Mouse (Mus musculus): ENCODE measurements at regions not wholly inside any gene's neighbourhood (a gene's known extent, or its start where the extent isn't known, plus 50 kb on each side); places are given as distances from the start of the nearest gene placed in this dataset.

GRCm38 (mm10) chr12:9133890-9134870 is 104.4 kb downstream of the Ttc32 start:
- Histone ChIP-seq H3K79me2 (replicated peaks; ENCODE audit: control insufficient read depth, insufficient read depth, low read length) (no peaks in the 10 kb centered on the region), H3K27me3 (ENCODE audit: control insufficient read depth, insufficient read depth, low read length) (no peaks in the 10 kb centered on the region), H3K9ac (ENCODE audit: low read depth, low read length) (no peak overlapping the region), H3K4me1 (ENCODE audit: control insufficient read depth, insufficient read depth, low read length) (peaks cover 5% of the 10 kb centered on the region), H3K4me3 (no peak overlapping the region), H3K27ac (no peak overlapping the region; the same call in 1 of the 2 replicates), H3K36me3 (ENCODE audit: control insufficient read depth, insufficient read depth, low read length) (peaks cover under 1% of the 10 kb centered on the region)
- peak in 1 of 2 experiments; percentile 17 for DNase-seq
- intact Hi-C loops (cut with DNase I) = loop anchor here (5.0 kb wide), 1 partner anchor 33 kb away; no protein-coding TSS in a partner anchor
- WGBS = 76% methylated on average over 7 of the region's 7 CpGs
- TF ChIP-seq CTCF (IDR thresholded peaks at IDR 0.05) (no peak), POLR2A (IDR thresholded peaks at IDR 0.05; ENCODE audit: insufficient read depth, low read depth, low read length) (no peak), EP300 (IDR thresholded peaks at IDR 0.05; ENCODE audit: insufficient read depth, low read depth, low read length) (no peak)

- no peak for DNase-seq
- Histone ChIP-seq H3K4me1 (ENCODE audit: control insufficient read depth, insufficient read depth, low read length) (no peaks in the 10 kb centered on the region), H3K27ac (no peak overlapping the region), H3K9ac (ENCODE audit: low read depth, low read length) (no peak overlapping the region), H3K36me3 (ENCODE audit: control insufficient read depth, insufficient read depth, low read length) (no peaks in the 10 kb centered on the region), H3K27me3 (ENCODE audit: control insufficient read depth, insufficient read depth, low read length) (no peaks in the 10 kb centered on the region), H3K79me2 (replicated peaks; ENCODE audit: control insufficient read depth, insufficient read depth, low read length) (no peaks in the 10 kb centered on the region), H3K4me3 (no peak overlapping the region)
- intact Hi-C loops (cut with DNase I) = no loop called here
- TF ChIP-seq CTCF (IDR thresholded peaks at IDR 0.05) (no peak), POLR2A (IDR thresholded peaks at IDR 0.05; ENCODE audit: insufficient read depth, low read depth, low read length) (no peak), EP300 (IDR thresholded peaks at IDR 0.05; ENCODE audit: insufficient read depth, low read depth, low read length) (no peak)
Observed at GRCm38 (mm10) chr12:9151001-9151400, 121.2 kb downstream of the Ttc32 start.

- no peak overlapping the region for H3K27ac ChIP-seq
- no peak for TF ChIP-seq EP300 (IDR thresholded peaks at IDR 0.05; ENCODE audit: insufficient read depth, low read depth, low read length)
- TF ChIP-seq POLR2A (IDR thresholded peaks at IDR 0.05; ENCODE audit: insufficient read depth, low read depth, low read length) = no peak
- TF ChIP-seq CTCF (IDR thresholded peaks at IDR 0.05) = no peak
- H3K4me1 ChIP-seq (ENCODE audit: control insufficient read depth, insufficient read depth, low read length) = no peaks in the 10 kb centered on the region
- H3K79me2 ChIP-seq (replicated peaks; ENCODE audit: control insufficient read depth, insufficient read depth, low read length) = no peaks in the 10 kb centered on the region
- 89% methylated on average over 1 of the region's 1 CpGs for WGBS
- H3K27me3 ChIP-seq (ENCODE audit: control insufficient read depth, insufficient read depth, low read length) = no peaks in the 10 kb centered on the region
- H3K4me3 ChIP-seq = no peak overlapping the region
- intact Hi-C loops (cut with DNase I) = no loop called here
- DNase-seq = no peak
- H3K9ac ChIP-seq (ENCODE audit: low read depth, low read length) = no peak overlapping the region
- H3K36me3 ChIP-seq (ENCODE audit: control insufficient read depth, insufficient read depth, low read length) = no peaks in the 10 kb centered on the region
Observed at GRCm38 (mm10) chr12:9151426-9151825, 121.6 kb downstream of the Ttc32 start.

GRCm38 (mm10) chr12:9154491-9154890 is 124.7 kb downstream of the Ttc32 start:
- no peaks in the 10 kb centered on the region for H3K4me1 ChIP-seq (ENCODE audit: control insufficient read depth, insufficient read depth, low read length)
- no peaks in the 10 kb centered on the region for H3K27me3 ChIP-seq (ENCODE audit: control insufficient read depth, insufficient read depth, low read length)
- no peak overlapping the region for H3K9ac ChIP-seq (ENCODE audit: low read depth, low read length)
- H3K27ac ChIP-seq = no peak overlapping the region
- intact Hi-C loops (cut with DNase I) = no loop called here
- DNase-seq = no peak
- no peak for TF ChIP-seq EP300 (IDR thresholded peaks at IDR 0.05; ENCODE audit: insufficient read depth, low read depth, low read length)
- no peak for TF ChIP-seq CTCF (IDR thresholded peaks at IDR 0.05)
- TF ChIP-seq POLR2A (IDR thresholded peaks at IDR 0.05; ENCODE audit: insufficient read depth, low read depth, low read length) = no peak
- H3K79me2 ChIP-seq (replicated peaks; ENCODE audit: control insufficient read depth, insufficient read depth, low read length) = no peaks in the 10 kb centered on the region
- 80% methylated on average over 2 of the region's 2 CpGs for WGBS
- no peak overlapping the region for H3K4me3 ChIP-seq
- no peaks in the 10 kb centered on the region for H3K36me3 ChIP-seq (ENCODE audit: control insufficient read depth, insufficient read depth, low read length)

DNA sequence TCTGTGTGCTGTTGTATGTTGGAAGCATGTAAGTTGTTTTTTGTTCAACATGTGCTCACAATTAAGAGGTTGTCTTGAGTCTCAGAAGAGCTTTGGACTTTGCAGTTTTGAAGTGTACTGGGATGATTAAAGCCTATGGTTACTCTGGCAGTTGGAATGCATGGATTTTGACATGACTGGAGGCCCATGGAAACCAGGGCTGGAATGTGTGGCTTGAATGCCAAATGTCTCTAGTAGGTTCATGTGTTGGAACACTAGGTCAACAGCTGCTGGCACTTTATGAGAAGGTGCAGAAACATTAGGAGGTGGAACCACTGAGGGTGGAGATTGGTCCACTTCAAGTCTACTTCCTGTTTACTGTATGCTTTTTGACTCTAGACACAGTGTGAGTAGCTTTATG is 127.0 kb downstream of the Ttc32 start:
- no peaks in the 10 kb centered on the region for H3K79me2 ChIP-seq (replicated peaks; ENCODE audit: control insufficient read depth, insufficient read depth, low read length)
- no peak overlapping the region for H3K4me3 ChIP-seq
- DNase-seq = no peak
- H3K9ac ChIP-seq (ENCODE audit: low read depth, low read length) = no peak overlapping the region
- intact Hi-C loops (cut with DNase I) = no loop called here
- no peaks in the 10 kb centered on the region for H3K36me3 ChIP-seq (ENCODE audit: control insufficient read depth, insufficient read depth, low read length)
- H3K27ac ChIP-seq = no peak overlapping the region
- no peak for TF ChIP-seq CTCF (IDR thresholded peaks at IDR 0.05)
- no peak for TF ChIP-seq EP300 (IDR thresholded peaks at IDR 0.05; ENCODE audit: insufficient read depth, low read depth, low read length)
- TF ChIP-seq POLR2A (IDR thresholded peaks at IDR 0.05; ENCODE audit: insufficient read depth, low read depth, low read length) = no peak
- H3K27me3 ChIP-seq (ENCODE audit: control insufficient read depth, insufficient read depth, low read length) = no peaks in the 10 kb centered on the region
- H3K4me1 ChIP-seq (ENCODE audit: control insufficient read depth, insufficient read depth, low read length) = no peaks in the 10 kb centered on the region

DNA sequence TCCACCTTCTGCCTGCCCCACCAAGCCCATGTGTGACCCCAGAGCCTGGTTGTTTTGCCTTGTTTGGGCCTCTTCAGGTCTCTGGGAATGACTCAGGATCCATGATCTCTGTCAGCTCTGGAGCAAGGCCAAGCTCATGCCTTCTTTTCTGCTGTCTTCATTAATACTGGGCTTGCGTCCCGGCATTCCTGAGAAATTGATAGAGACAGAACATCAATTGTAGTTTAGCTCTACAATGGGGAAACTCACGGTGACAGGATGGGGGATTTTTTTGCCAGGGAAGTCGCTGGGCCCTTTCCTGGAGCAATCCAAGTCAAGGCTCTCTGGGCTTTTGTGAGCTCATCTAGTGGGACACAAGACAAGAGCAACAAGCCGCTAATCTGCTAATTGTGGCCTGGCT is 129.0 kb downstream of the Ttc32 start:
- DNase-seq = no peak
- Histone ChIP-seq H3K4me1 (ENCODE audit: control insufficient read depth, insufficient read depth, low read length) (no peaks in the 10 kb centered on the region), H3K27me3 (ENCODE audit: control insufficient read depth, insufficient read depth, low read length) (no peaks in the 10 kb centered on the region), H3K4me3 (no peak overlapping the region), H3K36me3 (ENCODE audit: control insufficient read depth, insufficient read depth, low read length) (no peaks in the 10 kb centered on the region), H3K27ac (no peak overlapping the region), H3K79me2 (replicated peaks; ENCODE audit: control insufficient read depth, insufficient read depth, low read length) (no peaks in the 10 kb centered on the region), H3K9ac (ENCODE audit: low read depth, low read length) (no peak overlapping the region)
- intact Hi-C loops (cut with DNase I) = no loop called here
- 64% methylated on average over 5 of the region's 5 CpGs for WGBS
- TF ChIP-seq POLR2A (IDR thresholded peaks at IDR 0.05; ENCODE audit: insufficient read depth, low read depth, low read length) (no peak), CTCF (IDR thresholded peaks at IDR 0.05) (no peak), EP300 (IDR thresholded peaks at IDR 0.05; ENCODE audit: insufficient read depth, low read depth, low read length) (no peak)
